In the genomic region with DNA sequence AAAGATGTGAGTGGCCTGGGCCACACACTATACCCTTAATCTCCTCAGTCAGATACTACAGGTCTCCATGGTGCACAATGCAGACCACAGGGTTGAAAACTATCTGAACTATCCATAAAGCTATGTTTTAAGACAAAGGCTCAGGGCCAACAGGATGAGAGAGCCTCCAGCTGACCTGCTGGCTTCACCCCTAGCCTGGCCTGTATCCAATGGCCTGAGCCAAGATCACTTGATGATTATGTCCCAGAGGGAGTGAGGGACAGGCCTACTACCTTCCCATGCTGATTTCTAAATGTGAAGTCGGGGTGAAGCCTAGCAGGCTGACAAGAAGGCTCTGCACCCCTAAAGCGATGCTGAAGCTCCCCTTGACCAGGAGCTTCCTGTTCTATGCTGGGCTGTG, we compare ENCODE assay signal across 9 mouse cellular contexts. TPM values are rescaled to one million over a fixed set of nuclear protein-coding genes. Genes with fewer than 3 reads are reported as not detected.
DNase-seq lines count a peak whose midpoint lies in the region; ATAC-seq lines count a peak whose summit lies in the region.
"Had no signal": no experiment of that assay in that cellular context is flagged by ENCODE, and none has a peak within 500 bp of the region (broad histone marks: within the 10 kb centered on the region; RNA-seq: fewer than 3 reads in every experiment).

No protein-coding gene starts in this region.

- intact Hi-C loops in left cerebral cortex, postnatal 4 days (cut with DNase I): no loop called here
- intact Hi-C loops in left cerebral cortex, postnatal 36 days (cut with DNase I): no loop called here

- 0 out of 2 replicates have a peak, but pooled peaks have one; percentile 15 for ATAC-seq in granulocyte monocyte progenitor cell, adult 5-6 weeks (replicated peaks; ENCODE audit: poor library complexity, severe bottlenecking)
- ATAC-seq in megakaryocyte-erythroid progenitor cell, adult 5-6 weeks (replicated peaks; ENCODE audit: low FRiP score, low TSS enrichment, poor library complexity, severe bottlenecking): peak; percentile 48

- peak; percentile 52 for DNase-seq in left cerebral cortex, postnatal 4 days
- DNase-seq in left cerebral cortex, postnatal 36 days (ENCODE audit: low spot score in 2 of 2): no peak
- peak; percentile 20 to 29 for DNase-seq in kidney, postnatal 4 days
- no peak for DNase-seq in thymus, postnatal 4 days
- DNase-seq in MN1 (ENCODE audit: low spot score): no peak
- DNase-seq: right cerebral cortex, postnatal 4 days; thymus, postnatal 25 days had no signal

RNA-seq across cellular contexts. Expression of a gene that starts 21.9 kb away (rescaled TPM):
- 100 to 1,000 TPM in 1 of 2 experiments, 10 to 100 TPM in 1; 95.5 to 106 TPM for total RNA-seq in left cerebral cortex, postnatal 4 days (2021)
- 10 to 100 TPM; 45.9 to 48.9 TPM for total RNA-seq in left cerebral cortex, postnatal 36 days (2021)
- 16.0 and 19.0 TPM in 2 replicates for total RNA-seq in granulocyte monocyte progenitor cell, adult 5-6 weeks (2014; fragmentation: Nextera tagmentation)
- 19.8 and 32.3 TPM in 2 replicates for total RNA-seq in granulocyte monocyte progenitor cell, adult 5-6 weeks (2017)
- 46.7 and 50.6 TPM in 2 replicates for total RNA-seq in megakaryocyte-erythroid progenitor cell, adult 5-6 weeks (2014; fragmentation: Nextera tagmentation)
- 19.3 and 32.4 TPM in 2 replicates for total RNA-seq in megakaryocyte-erythroid progenitor cell, adult 5-6 weeks (2017)

Comparison
In these comparisons a context has a peak if more than half of its experiments do, and no peak if none do; other contexts are left out.
1. DNase-seq: peak in left cerebral cortex, postnatal 4 days (single experiment) and kidney, postnatal 4 days (2 of 2); none in left cerebral cortex, postnatal 36 days (0 of 2), thymus, postnatal 4 days (single experiment) and MN1 (single experiment).